Mouse (Mus musculus): Measurements from ENCODE around the gene Phc1.

Phc1 gene

GRCm38 (mm10) chr6:122296918-122297278, 43.5 kb downstream of the Phc1 start:
- no peak for DNase-seq (ENCODE audit: low spot score in 2 of 2)

GRCm38 (mm10) chr6:122295242-122295641, 45.1 kb downstream of the Phc1 start:
- no peak for DNase-seq (ENCODE audit: low spot score in 2 of 2)

- no peak for DNase-seq (ENCODE audit: low spot score in 2 of 2)
Measured at GRCm38 (mm10) chr6:122294290-122294689, 46.1 kb downstream of the Phc1 start.

GRCm38 (mm10) chr6:122293796-122294195, 46.6 kb downstream of the Phc1 start:
- no peak for DNase-seq (ENCODE audit: low spot score in 2 of 2)

- no peak for DNase-seq (ENCODE audit: low spot score in 2 of 2)
Measured at GRCm38 (mm10) chr6:122293121-122293520, 47.2 kb downstream of the Phc1 start.

- DNase-seq (ENCODE audit: low spot score in 2 of 2), result no peak
Measured at GRCm38 (mm10) chr6:122292184-122292583, 48.2 kb downstream of the Phc1 start.

GRCm38 (mm10) chr6:122291735-122292134, 48.6 kb downstream of the Phc1 start:
- DNase-seq (ENCODE audit: low spot score in 2 of 2), result no peak

- DNase-seq (ENCODE audit: low spot score in 2 of 2), result no peak
Measured at GRCm38 (mm10) chr6:122291264-122291663, 49.1 kb downstream of the Phc1 start.

- DNase-seq (ENCODE audit: low spot score in 2 of 2), result no peak
Measured at GRCm38 (mm10) chr6:122290253-122290652, 50.1 kb downstream of the Phc1 start.

- no peak for DNase-seq (ENCODE audit: low spot score in 2 of 2)
Measured at GRCm38 (mm10) chr6:122289313-122289712, 51.0 kb downstream of the Phc1 start.

- no peak for DNase-seq (ENCODE audit: low spot score in 2 of 2)
Measured at GRCm38 (mm10) chr6:122288263-122288662, 52.1 kb downstream of the Phc1 start.

GRCm38 (mm10) chr6:122284823-122285222, 55.5 kb downstream of the Phc1 start:
- no peak for DNase-seq (ENCODE audit: low spot score in 2 of 2)

- DNase-seq (ENCODE audit: low spot score in 2 of 2), result no peak
Measured at GRCm38 (mm10) chr6:122284304-122284703, 56.1 kb downstream of the Phc1 start.

GRCm38 (mm10) chr6:122283429-122283828, 56.9 kb downstream of the Phc1 start:
- DNase-seq (ENCODE audit: low spot score in 2 of 2), result no peak

GRCm38 (mm10) chr6:122282782-122283181, 57.6 kb downstream of the Phc1 start, which contains the start of gene Klrg1:
TSS of gene Klrg1 (minus strand) at chr6:122282882.
- no peak for DNase-seq (ENCODE audit: low spot score in 2 of 2)

- DNase-seq (ENCODE audit: low spot score in 2 of 2), result no peak
Measured at GRCm38 (mm10) chr6:122276565-122276964, 63.8 kb downstream of the Phc1 start.

- no peak for DNase-seq (ENCODE audit: low spot score in 2 of 2)
Measured at GRCm38 (mm10) chr6:122274546-122274945, 65.8 kb downstream of the Phc1 start.

- no peak for DNase-seq (ENCODE audit: low spot score in 2 of 2)
Measured at GRCm38 (mm10) chr6:122270152-122270551, 70.2 kb downstream of the Phc1 start.

GRCm38 (mm10) chr6:122269170-122269569, 71.2 kb downstream of the Phc1 start:
- no peak for DNase-seq (ENCODE audit: low spot score in 2 of 2)

GRCm38 (mm10) chr6:122268561-122268960, 71.8 kb downstream of the Phc1 start:
- peak; percentile 25 to 33 for DNase-seq (ENCODE audit: low spot score in 2 of 2)
